In the genomic region with DNA sequence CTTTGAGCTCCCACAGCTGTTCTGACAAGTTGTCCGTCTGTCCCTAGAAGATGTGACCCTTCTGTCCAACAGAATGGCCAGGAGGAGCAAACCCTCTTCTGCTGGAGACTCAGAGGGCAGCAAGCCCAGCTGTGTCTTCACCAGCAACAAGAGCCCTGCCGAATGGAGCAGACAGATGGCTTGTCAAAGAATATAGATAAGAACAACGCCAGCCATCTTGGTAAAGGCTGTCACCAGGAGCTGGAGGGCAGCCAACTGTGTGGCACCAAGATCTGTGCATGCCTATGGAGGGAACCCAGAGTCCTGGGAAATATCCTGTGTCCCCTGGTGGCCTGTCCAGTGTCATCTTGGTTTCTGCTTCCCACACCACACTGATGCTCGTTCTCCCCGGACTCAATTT, we compare ENCODE assay signal across 24 mouse cellular contexts. TPM values are rescaled to one million over a fixed set of nuclear protein-coding genes. Genes with fewer than 3 reads are reported as not detected.
"Had no signal": no experiment of that assay in that cellular context is flagged by ENCODE, and none has a peak within 500 bp of the region (broad histone marks: within the 10 kb centered on the region; RNA-seq: fewer than 3 reads in every experiment).

No protein-coding gene starts in this region.

- H3K9me3 ChIP-seq: heart, embryonic 10.5 days; heart, embryonic 12.5 days; hindbrain, embryonic 13.5 days; hindbrain, embryonic 15.5 days; intestine, embryonic 15.5 days; limb, embryonic 13.5 days; limb, embryonic 15.5 days; liver, embryonic 13.5 days; liver, embryonic 15.5 days had no signal

- ATAC-seq: hindbrain, postnatal 0 days; inflammation-experienced regulatory T-cells, adult 6 months; intestine, embryonic 15.5 days; intestine, postnatal 0 days had no signal

- H3K36me3 ChIP-seq: heart, embryonic 10.5 days; heart, embryonic 12.5 days; hindbrain, embryonic 13.5 days; hindbrain, embryonic 15.5 days; intestine, embryonic 15.5 days; limb, embryonic 13.5 days; limb, embryonic 15.5 days; liver, embryonic 13.5 days; liver, embryonic 15.5 days had no signal

- H3K27me3 ChIP-seq: intestine, embryonic 15.5 days; limb, embryonic 13.5 days; limb, embryonic 15.5 days; liver, embryonic 13.5 days; liver, embryonic 15.5 days had no signal

- H3K27ac ChIP-seq: heart, embryonic 10.5 days; hindbrain, embryonic 13.5 days; hindbrain, embryonic 15.5 days; hindbrain, postnatal 0 days; intestine, embryonic 15.5 days; limb, embryonic 13.5 days; limb, embryonic 15.5 days; liver, embryonic 13.5 days; liver, embryonic 15.5 days had no signal

- H3K9ac ChIP-seq: heart, embryonic 12.5 days; hindbrain, embryonic 13.5 days; hindbrain, embryonic 15.5 days; intestine, embryonic 15.5 days; limb, embryonic 13.5 days; limb, embryonic 15.5 days; liver, embryonic 13.5 days; liver, embryonic 15.5 days had no signal

- H3K4me3 ChIP-seq: heart, embryonic 10.5 days; heart, embryonic 12.5 days; hindbrain, embryonic 13.5 days; hindbrain, embryonic 15.5 days; intestine, embryonic 15.5 days; limb, embryonic 13.5 days; limb, embryonic 15.5 days; liver, embryonic 13.5 days; liver, embryonic 15.5 days had no signal

- H3K4me1 ChIP-seq: heart, embryonic 12.5 days; hindbrain, embryonic 15.5 days; intestine, embryonic 15.5 days; limb, embryonic 13.5 days; limb, embryonic 15.5 days; liver, embryonic 13.5 days; liver, embryonic 15.5 days had no signal

- DNase-seq: gastrocnemius, postnatal 10 days; gastrocnemius, postnatal 36 days; heart, adult 18-20 months; heart, postnatal 14 days; heart, postnatal 36 days; kidney, adult 18-20 months; kidney, adult 8-10 months; kidney, postnatal 10 days; kidney, postnatal 36 days; layer of hippocampus, adult 9-11 months; layer of hippocampus, postnatal 36 days; left cerebral cortex, postnatal 4 days; liver, embryonic 13.5 days had no signal

RNA-seq across cellular contexts. Expression of a gene that starts 24.0 kb away (rescaled TPM):
- total RNA-seq: gastrocnemius, postnatal 36 days had no signal
